Mouse (Mus musculus) mature B cell (primary cell): ENCODE measurements around the gene Map3k15.

Experiments
- in situ Hi-C: fragments of 300-500 bp; cut with MboI; formaldehyde crosslinking; loops from 2 replicates; pipeline ENCODE4 v1.14.3; 2019

The Map3k15 gene

GRCm38 (mm10) chrX:160134136-160134843 is 146.1 kb downstream of the Map3k15 start:
- in situ Hi-C loops, result loop anchor here (25.0 kb wide), 1 partner anchor 853 kb away; the partner anchor contains the start of gene Cdkl5

DNA sequence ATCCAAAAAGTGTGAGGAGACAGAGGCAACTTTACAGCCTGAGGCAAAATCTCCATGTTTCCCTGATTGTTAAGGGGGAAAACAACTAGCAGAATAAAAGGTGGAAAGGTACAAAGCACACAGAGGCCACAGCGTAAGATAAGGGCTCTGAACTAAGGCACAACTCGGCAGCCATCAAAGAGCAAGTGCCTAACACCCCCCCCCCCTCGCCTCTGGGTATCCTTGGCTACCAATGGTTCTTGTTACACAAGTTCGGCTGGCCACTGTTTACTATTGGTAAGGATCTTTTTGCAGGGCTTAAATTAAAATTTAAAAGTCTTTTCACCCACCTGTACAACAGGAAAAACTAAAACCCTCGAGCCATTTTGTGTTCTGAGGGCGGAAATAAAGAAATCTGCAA is 147.5 kb downstream of the Map3k15 start:
- in situ Hi-C loops, result loop anchor here (25.0 kb wide), 1 partner anchor 852 kb away; the partner anchor contains the start of gene Cdkl5

DNA sequence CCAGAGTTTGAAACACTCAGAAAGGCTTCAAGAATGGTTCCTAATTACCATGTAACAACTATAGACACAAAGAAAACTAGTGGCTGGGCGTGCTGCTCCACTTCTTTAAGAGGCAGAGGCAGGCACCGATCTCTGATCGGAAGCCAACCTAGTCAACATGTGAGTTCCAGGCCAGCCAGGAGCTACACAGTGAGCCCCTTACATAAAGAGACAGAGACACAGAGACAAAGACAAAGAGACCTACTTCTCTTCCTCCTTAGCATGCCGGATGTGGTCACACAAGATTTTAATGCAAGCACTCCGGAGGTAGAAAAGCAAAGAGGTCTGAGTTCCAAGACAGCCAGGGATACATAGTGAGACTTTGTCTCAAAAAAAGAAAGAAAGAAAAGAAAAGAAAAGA is 147.9 kb downstream of the Map3k15 start:
- in situ Hi-C loops, result loop anchor here (25.0 kb wide), 1 partner anchor 851 kb away; the partner anchor contains the start of gene Cdkl5

DNA sequence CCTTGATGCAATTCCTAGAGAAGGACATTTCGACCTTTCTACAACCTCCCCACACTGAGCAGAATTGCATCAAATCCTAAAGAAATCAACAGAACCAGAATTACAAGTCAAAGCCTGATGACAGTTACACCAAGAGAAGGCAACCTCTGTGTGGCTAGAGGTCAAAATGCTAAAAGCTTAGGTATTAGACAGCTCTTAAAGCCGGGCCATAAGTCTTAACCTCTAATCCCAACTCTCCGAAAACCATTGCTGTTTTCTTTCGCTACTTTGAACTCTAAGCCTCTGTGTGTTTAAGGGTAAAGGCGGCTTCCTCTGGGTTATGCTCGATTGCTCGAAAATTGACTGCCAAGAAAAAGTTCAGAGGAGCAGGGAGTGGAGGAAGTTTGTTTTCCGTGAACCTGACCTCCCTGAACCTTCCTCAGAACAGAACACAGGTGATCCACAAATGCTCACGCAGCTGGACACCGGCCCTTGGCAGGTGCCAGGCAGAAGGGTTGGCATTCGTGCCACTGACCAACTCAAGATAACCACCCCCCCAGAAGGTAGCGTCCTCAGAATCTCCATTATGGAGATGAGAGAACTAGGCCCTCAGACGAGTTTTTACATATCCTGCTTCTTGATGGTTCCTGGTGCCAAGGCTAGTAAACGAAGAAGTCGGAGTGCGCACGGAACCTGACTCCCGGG is 149.1 kb downstream of the Map3k15 start:
- in situ Hi-C loops, result loop anchor here (25.0 kb wide), 1 partner anchor 850 kb away; the partner anchor contains the start of gene Cdkl5

GRCm38 (mm10) chrX:160137861-160138717 is 149.9 kb downstream of the Map3k15 start, which contains the start of gene Pdha1:
Pdha1 (minus strand) TSS chrX:160138413.
- in situ Hi-C loops, result loop anchor here (25.0 kb wide), 1 partner anchor 849 kb away; the partner anchor contains the start of gene Cdkl5

GRCm38 (mm10) chrX:160146806-160147205 is 158.6 kb downstream of the Map3k15 start:
- in situ Hi-C loops, result loop anchor here (25.0 kb wide), 1 partner anchor 840 kb away; the partner anchor contains the start of gene Cdkl5

GRCm38 (mm10) chrX:160147406-160147805 is 159.2 kb downstream of the Map3k15 start:
- in situ Hi-C loops, result loop anchor here (25.0 kb wide), 1 partner anchor 840 kb away; the partner anchor contains the start of gene Cdkl5

DNA sequence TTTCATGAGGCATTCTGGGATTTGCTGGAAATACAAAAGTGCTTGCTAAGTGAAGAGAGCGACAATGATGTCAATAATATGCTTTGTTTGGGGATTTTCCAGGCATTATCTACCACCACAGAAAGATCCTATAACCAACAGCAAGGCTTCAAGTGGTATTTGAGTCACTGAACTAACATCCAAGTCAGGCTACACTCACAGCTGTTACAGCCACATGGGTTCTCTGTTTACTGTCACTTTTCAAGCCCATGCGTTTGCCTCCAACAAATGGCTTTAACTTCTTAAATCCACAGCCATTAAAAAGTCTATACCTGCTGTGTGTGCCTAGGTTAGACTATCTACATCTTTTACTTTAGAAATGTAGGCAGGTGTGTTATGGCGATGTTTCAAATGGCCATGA is 160.6 kb downstream of the Map3k15 start:
- in situ Hi-C loops, result loop anchor here (25.0 kb wide), 1 partner anchor 838 kb away; the partner anchor contains the start of gene Cdkl5

GRCm38 (mm10) chrX:160153147-160153815 is 165.0 kb downstream of the Map3k15 start:
- in situ Hi-C loops, result no loop called here

DNA sequence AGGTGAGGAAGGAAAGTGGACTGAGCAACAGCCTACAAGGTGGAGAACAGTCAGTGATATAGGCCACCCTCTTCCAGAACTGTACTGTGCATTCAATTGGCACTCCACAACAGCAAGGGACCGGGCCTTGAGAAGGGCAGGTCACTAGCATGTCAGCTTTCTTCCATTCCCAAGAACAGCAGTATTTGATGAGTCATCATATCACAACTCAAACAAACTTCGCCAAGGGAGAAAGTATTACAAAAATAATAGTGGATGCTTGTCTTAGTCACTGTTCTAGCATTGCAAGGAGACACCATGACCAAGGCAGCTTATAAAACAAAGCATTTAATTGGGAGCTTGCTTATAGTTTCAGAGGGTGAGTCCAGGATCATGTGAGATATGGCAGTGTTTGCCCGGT is 176.0 kb downstream of the Map3k15 start:
- in situ Hi-C loops, result no loop called here

DNA sequence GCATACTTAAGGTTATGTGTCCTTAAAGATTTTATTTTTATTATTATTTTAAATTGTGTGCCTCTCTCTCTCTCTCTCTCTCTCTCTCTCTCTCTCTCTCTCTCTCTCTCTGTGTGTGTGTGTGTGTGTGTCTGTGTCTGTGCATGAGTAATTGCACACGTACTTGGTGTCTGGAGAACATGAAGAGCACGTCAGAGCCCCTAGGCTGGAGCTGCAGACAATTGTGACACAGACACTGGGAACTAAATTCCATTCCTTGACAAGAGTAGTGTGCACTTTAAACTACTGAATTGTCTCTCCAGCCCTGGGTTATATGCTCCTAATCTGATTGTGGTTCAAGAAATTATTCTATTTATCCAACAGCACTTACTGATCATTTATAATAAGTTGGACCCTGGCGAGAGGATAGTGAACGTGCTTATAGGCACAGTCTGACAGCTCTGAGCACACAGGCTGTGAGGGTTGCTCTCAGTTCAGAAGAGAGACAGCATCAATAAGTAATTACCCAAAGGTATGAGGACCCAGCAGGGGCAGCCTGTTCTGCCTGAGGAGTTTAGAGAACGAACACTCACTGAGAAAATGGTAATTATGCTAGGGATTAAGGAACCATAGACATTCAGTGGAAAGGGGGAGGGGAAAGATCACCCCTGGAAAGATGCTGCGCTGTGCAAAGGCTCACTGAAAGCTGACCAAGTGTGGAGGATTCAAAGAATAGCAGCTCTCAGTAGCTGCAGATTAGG is 178.2 kb downstream of the Map3k15 start:
- in situ Hi-C loops, result no loop called here

DNA sequence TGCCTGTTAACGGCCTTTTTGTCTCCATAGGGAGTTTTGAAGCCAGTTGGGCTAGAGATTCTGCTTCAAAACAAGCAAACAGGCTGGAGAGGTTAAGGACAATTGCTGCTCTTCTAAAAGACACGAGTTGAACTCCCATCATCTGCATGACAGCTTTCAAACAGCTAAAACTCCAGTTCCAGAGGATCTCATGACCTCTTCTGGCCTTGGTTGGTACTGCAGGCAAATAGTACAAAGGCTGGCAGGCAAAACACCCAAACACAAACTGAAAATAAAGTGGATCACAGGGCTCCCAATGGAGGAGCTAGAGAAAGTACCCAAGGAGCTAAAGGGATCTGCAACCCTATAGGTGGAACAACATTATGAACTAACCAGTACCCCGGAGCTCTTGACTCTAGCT is 181.9 kb downstream of the Map3k15 start:
- in situ Hi-C loops, result no loop called here
